Mouse (Mus musculus): ENCODE data around the gene Prickle2.

The Prickle2 gene

GRCm38 (mm10) chr6:92706145-92706466, at the start of gene Prickle2:
TSS of gene Prickle2 (minus strand) at chr6:92706155.
- in situ Hi-C loops (cut with MboI; ENCODE audit: low sequenced_read_pairs) = no loop called here

DNA sequence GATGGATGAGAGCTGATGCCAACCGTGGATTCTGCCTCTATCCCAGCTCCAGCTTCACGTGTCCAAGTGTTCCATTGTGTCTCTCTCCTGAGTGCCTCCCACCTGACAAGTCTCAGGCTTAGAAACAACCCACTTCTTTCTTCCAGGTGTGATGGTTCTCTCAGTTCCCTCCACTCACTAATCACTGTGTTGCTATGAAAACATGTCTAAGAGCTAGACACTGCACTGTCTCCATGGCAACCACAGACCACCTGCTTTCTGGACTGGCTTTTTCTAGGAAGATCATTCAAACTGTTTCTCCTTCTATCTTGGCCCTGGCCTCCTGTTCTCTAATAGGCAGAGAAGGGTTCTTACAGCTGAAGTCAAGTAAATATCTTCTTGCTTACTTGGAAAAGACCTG, 46.8 kb upstream of the Prickle2 start:
- in situ Hi-C loops (cut with MboI; ENCODE audit: low sequenced_read_pairs) = no loop called here

GRCm38 (mm10) chr6:92749420-92749819, 43.5 kb upstream of the Prickle2 start:
- in situ Hi-C loops (cut with MboI; ENCODE audit: low sequenced_read_pairs) = no loop called here

DNA sequence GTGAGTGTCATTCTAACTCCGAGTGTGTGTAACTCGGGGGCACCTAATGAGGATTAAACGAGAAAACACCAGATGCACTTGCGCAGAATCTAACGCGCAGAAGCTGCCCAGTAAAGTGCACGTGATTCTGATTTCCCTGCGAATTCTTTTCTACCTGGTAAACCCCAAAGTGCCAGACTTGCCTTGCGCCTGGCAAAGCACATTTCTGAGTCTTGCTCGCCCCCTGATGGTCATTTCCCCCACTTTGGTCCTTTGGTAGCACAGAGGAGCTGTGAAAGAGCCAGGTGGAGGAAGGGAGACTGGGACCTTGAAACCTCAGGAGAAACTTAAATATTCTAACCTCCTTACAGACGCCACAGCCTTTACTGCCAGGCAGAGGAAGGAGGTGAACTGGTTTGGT, 37.6 kb upstream of the Prickle2 start:
- in situ Hi-C loops (cut with MboI; ENCODE audit: low sequenced_read_pairs) = no loop called here

GRCm38 (mm10) chr6:92737116-92737515, 31.2 kb upstream of the Prickle2 start:
- in situ Hi-C loops (cut with MboI; ENCODE audit: low sequenced_read_pairs) = no loop called here

GRCm38 (mm10) chr6:92733651-92734050, 27.7 kb upstream of the Prickle2 start:
- in situ Hi-C loops (cut with MboI; ENCODE audit: low sequenced_read_pairs) = no loop called here

GRCm38 (mm10) chr6:92728514-92728913, 22.6 kb upstream of the Prickle2 start:
- in situ Hi-C loops (cut with MboI; ENCODE audit: low sequenced_read_pairs) = no loop called here

- in situ Hi-C loops (cut with MboI; ENCODE audit: low sequenced_read_pairs) = no loop called here
These were observed 22.1 kb upstream of the Prickle2 start for GRCm38 (mm10) chr6:92728084-92728483.

GRCm38 (mm10) chr6:92727351-92727986, 21.5 kb upstream of the Prickle2 start:
- in situ Hi-C loops (cut with MboI; ENCODE audit: low sequenced_read_pairs) = no loop called here

- in situ Hi-C loops (cut with MboI; ENCODE audit: low sequenced_read_pairs) = no loop called here
These were observed 20.2 kb upstream of the Prickle2 start for GRCm38 (mm10) chr6:92726121-92726520.

- in situ Hi-C loops (cut with MboI; ENCODE audit: low sequenced_read_pairs) = no loop called here
These were observed 18.4 kb upstream of the Prickle2 start for GRCm38 (mm10) chr6:92724394-92724793.

DNA sequence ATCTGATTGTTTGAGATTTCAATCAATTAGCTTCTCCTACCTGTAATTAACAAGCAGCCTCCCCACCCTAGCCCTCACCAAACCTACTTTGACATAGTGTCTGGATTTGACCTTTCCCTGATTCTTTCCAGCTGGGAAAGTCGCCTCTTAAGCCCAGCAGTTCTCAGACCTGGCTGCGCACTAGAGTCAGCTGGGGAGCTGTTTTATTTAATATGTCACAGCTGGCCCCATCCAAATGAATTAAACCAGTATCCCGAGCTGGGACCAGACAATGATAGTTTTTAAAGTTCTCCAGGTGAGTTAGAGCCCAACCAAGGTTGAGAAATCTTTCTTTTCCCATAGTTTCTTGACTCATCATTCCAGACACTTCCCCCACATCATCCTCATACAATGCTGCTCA, 9.9 kb upstream of the Prickle2 start:
- in situ Hi-C loops (cut with MboI; ENCODE audit: low sequenced_read_pairs) = no loop called here

DNA sequence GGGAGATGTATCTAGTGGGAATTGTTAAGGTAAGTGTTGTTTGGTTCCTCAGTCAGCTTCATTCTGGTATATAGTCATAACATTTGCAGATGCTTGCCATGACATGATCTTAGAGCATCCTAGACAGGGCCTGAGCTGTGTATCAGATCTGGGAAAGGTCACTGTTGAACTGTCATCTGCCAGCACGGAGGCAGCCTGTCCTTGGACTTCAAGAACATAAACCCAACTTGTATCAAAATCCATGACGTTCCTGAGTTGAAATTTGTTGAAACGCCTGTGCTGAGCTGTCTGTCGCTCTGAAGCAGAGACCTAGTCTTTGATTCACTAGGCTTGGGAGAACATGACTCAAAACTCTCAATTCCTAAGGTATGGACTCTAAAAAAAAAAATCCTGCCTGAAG, 8.8 kb upstream of the Prickle2 start:
- in situ Hi-C loops (cut with MboI; ENCODE audit: low sequenced_read_pairs) = no loop called here

DNA sequence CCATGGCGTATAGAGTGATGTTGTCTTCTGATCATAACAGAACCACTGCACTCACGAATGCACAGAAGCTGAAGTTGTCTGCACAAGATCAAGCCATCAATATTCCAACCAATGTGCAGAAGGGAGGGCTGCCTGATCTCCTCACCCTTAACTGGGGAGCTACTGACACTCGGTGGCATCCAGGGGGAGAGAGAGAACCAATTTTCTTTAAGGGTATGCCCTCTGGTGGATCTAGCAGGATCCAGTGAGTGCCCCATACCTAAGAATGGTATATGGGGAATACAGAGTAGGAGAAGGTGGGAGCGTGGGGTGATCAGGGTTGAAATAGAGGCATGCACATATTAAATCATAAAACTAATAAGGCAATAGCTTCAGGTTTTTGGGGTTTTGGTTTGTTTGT, 2.2 kb upstream of the Prickle2 start:
- in situ Hi-C loops (cut with MboI; ENCODE audit: low sequenced_read_pairs) = no loop called here

- in situ Hi-C loops (cut with MboI; ENCODE audit: low sequenced_read_pairs) = no loop called here
These were observed 406 bp downstream of the Prickle2 start for GRCm38 (mm10) chr6:92705353-92706144.

DNA sequence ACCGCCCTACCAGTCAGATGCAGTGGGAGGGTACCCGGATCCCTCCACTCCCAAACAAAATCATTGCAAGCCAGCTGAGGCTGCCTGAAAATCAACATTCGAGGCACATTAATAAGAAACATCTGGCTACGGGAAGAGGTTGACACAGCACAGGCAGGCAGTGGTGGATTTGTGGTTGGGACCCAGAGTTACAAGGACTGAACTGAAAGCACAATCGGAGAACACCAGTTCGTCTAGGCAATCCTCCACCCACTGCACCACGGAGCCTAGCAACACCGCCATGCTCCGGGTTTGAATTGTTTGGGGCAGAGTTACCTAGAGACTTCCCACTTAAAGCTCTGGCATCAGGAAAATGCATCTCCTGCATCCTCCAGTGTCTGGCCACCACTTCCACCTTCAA, 1.1 kb downstream of the Prickle2 start:
- in situ Hi-C loops (cut with MboI; ENCODE audit: low sequenced_read_pairs) = no loop called here

DNA sequence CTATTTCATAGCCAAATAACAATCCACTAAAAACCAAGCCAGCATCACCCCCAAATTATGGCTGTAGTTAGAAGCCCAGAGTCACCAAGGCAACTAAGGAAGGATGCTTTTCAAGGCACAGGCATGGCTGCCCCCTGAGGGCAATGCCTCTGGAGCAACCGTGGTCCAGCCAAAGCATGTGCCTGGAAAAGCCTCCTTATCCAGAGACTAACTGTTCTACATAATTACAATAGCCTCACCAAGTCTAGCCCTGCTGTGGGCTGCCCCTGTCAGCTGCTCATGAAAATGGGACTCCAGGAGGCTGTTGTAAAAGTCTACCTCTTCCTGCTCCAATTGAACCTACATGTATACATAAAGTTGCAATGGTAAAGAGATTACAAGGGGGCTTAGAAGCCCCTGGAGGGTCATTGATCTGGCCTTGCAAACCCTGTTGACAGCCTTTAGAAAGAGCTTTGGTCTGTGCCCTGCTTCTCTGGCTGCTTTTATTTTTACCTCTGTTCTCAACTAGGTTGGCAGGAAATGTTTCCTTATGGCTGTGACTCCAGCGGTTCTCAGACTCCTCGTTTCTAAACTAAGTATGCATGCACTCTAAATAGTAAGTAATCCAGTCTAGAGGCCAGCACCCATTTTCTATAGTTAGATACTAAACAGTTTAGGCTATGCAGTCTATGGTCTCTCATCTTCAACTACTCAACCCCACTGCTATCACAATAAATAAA, 6.3 kb downstream of the Prickle2 start:
- in situ Hi-C loops (cut with MboI; ENCODE audit: low sequenced_read_pairs) = no loop called here

DNA sequence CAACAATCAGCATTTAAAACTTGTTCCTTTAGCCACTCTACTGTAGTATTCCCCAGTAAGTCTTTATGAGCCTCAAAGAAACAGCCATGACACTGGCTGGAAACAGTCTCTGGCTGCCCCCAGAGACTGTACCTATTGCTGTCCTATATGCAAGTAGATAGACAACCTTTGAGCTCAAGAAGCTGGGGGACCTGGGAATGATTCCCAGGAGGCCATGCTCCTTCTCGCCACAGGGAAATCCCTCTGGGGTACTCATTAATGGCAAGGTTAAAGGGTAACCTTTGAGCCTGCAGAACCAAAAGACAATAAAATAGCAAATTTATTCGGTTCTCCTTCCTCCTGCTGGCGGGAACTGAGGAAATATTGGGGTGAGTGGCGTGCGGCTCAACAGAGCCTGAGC, 8.1 kb downstream of the Prickle2 start:
- in situ Hi-C loops (cut with MboI; ENCODE audit: low sequenced_read_pairs) = no loop called here

GRCm38 (mm10) chr6:92687317-92687716, 18.6 kb downstream of the Prickle2 start:
- in situ Hi-C loops (cut with MboI; ENCODE audit: low sequenced_read_pairs) = no loop called here

- in situ Hi-C loops (cut with MboI; ENCODE audit: low sequenced_read_pairs) = no loop called here
These were observed 31.5 kb downstream of the Prickle2 start for GRCm38 (mm10) chr6:92674394-92674925.

GRCm38 (mm10) chr6:92670518-92671147, 35.3 kb downstream of the Prickle2 start:
- in situ Hi-C loops (cut with MboI; ENCODE audit: low sequenced_read_pairs) = no loop called here

All from CH12F3 (cell line).